ENCODE assay signal across 9 mouse cellular contexts in the genomic region with DNA sequence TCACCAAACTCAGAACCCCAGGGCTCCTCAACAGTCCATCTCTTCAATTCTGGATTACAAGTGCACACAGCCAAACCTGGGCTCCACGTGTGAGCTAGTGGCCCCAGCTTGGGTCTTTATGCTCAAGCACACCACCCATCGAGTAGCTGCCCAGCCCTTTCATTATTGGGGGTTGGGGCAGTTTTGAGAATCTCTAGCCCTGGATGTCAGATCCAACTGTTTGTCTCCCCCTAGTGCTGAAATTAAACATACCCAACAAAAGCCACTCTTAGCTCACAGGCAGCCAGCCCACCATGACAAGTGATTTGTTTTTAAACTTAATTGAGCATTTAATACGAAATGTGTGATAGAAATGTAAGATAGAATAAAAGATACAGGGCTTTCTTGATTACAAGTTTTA. TPM values are rescaled to one million over a fixed set of nuclear protein-coding genes. Genes with fewer than 3 reads are reported as not detected.
DNase-seq lines count a peak whose midpoint lies in the region; ATAC-seq lines count a peak whose summit lies in the region.
"Had no signal": no experiment of that assay in that cellular context is flagged by ENCODE, and none has a peak within 500 bp of the region (broad histone marks: within the 10 kb centered on the region; RNA-seq: fewer than 3 reads in every experiment).

No protein-coding gene starts in this region.

- peak; percentile 35 for DNase-seq in heart, adult 8-10 months (ENCODE audit: low spot score)
- no peak for DNase-seq in heart, postnatal 25 days (ENCODE audit: low spot score)
- DNase-seq in thymus, postnatal 0 days (ENCODE audit: low spot score): peak; percentile 55
- no peak for DNase-seq in thymus, postnatal 14 days
- DNase-seq in testis, postnatal 10 days (ENCODE audit: low spot score): no peak
- no peak for DNase-seq in cerebellum, adult 11 months
- no peak for DNase-seq in adrenal gland, postnatal 36 days
- DNase-seq: right cerebral cortex, adult 18-20 months had no signal

- 0 out of 2 replicates have a peak, but pooled peaks have one; percentile 21 for ATAC-seq in granulocyte monocyte progenitor cell, adult 5-6 weeks (replicated peaks; ENCODE audit: poor library complexity, severe bottlenecking)

- intact Hi-C loops in heart, postnatal 25 days (cut with DNase I): loop anchor here (10.0 kb wide), 4 partner anchors 223 to 477 kb away; a partner anchor contains a TSS

RNA-seq across cellular contexts. Expression of a gene that starts 3.5 kb away (rescaled TPM):
- 1,000 to 10,000 TPM in 2 of 4 experiments, 100 to 1,000 TPM in 2; 953 to 1,046 (median 1,014) TPM for total RNA-seq in heart, adult 8-10 months (2022)
- total RNA-seq in heart, postnatal 25 days (2021): 100 to 1,000 TPM; 798 to 858 TPM
- 1,759 and 1,761 TPM in 2 replicates for polyA plus RNA-seq in thymus, postnatal 0 days (2015; fragmentation: Nextera tagmentation; extraction: Ambion mirVana)
- 4,638 and 5,139 TPM in 2 replicates for total RNA-seq in granulocyte monocyte progenitor cell, adult 5-6 weeks (2014; fragmentation: Nextera tagmentation)
- 3,883 and 3,979 TPM in 2 replicates for total RNA-seq in granulocyte monocyte progenitor cell, adult 5-6 weeks (2017)
- 1,000 to 10,000 TPM; 1,209 to 1,218 TPM for total RNA-seq in adrenal gland, postnatal 36 days (2021)

Comparison
In these comparisons a context has a peak if more than half of its experiments do, and no peak if none do; other contexts are left out.
1. DNase-seq: peak in heart, adult 8-10 months (single experiment) and thymus, postnatal 0 days (single experiment); none in heart, postnatal 25 days (single experiment), thymus, postnatal 14 days (single experiment), testis, postnatal 10 days (single experiment), cerebellum, adult 11 months (single experiment) and adrenal gland, postnatal 36 days (0 of 2).